Mouse (Mus musculus) embryonic facial prominence, embryonic 13.5 days (tissue): ENCODE measurements around the gene Ttc7b. TPM values are rescaled to one million over a fixed set of nuclear protein-coding genes. Genes with fewer than 3 reads are reported as not detected.

Experiments
- ATAC-seq: fragments of 200-750 bp; cut with Nextera tagmentation; 2 replicates; pipeline ENCODE4 v1.8.0; 2017; ENCODE audit warnings: low read depth; ENCODE audit not compliant: insufficient number of reproducible peaks, insufficient read depth, low FRiP score, low TSS enrichment
- H3K27ac ChIP-seq: fragments of 300-500 bp; sonication (generic); 2 replicates; pipeline ENCODE4 v1.5.1; 2015; ENCODE audit warnings: moderate library complexity, mild to moderate bottlenecking, inconsistent platforms
- H3K27me3 ChIP-seq: fragments of 300-500 bp; sonication (generic); 2 replicates; pipeline ENCODE4 v1.6.1; 2015; ENCODE audit warnings: mild to moderate bottlenecking, inconsistent platforms
- H3K36me3 ChIP-seq: fragments of 300-500 bp; sonication (generic); 2 replicates; pipeline ENCODE4 v1.6.1; 2015; ENCODE audit warnings: mild to moderate bottlenecking, inconsistent platforms
- H3K4me1 ChIP-seq: fragments of 300-500 bp; sonication (generic); 2 replicates; pipeline ENCODE4 v1.6.1; 2015; ENCODE audit warnings: inconsistent platforms
- H3K4me2 ChIP-seq: fragments of 300-500 bp; sonication (generic); 2 replicates; pipeline ENCODE4 v1.6.1; 2015; ENCODE audit warnings: moderate library complexity, mild to moderate bottlenecking, inconsistent platforms
- H3K4me3 ChIP-seq: fragments of 300-500 bp; sonication (generic); 2 replicates; pipeline ENCODE4 v1.5.1; 2015; ENCODE audit warnings: mild to moderate bottlenecking, inconsistent platforms
- H3K9ac ChIP-seq: fragments of 300-500 bp; sonication (generic); 2 replicates; pipeline ENCODE4 v1.6.1; 2015; ENCODE audit warnings: mild to moderate bottlenecking, inconsistent platforms
- H3K9me3 ChIP-seq: fragments of 300-500 bp; sonication (generic); 2 replicates; pipeline ENCODE4 v1.6.1; 2016; ENCODE audit warnings: inconsistent platforms
- WGBS: fragments of 180-500 bp; shearing (Covaris S2); methylation state at CpG from one replicate; pipeline ENCODE4 v1.1.7; 2015; ENCODE audit warnings: mixed read lengths; 5-methylcytosine and 5-hydroxymethylcytosine counted together
- polyA plus RNA-seq: library from polyadenylated mRNA; unstranded; fragments of >200 nt; fragmentation: Nextera tagmentation; extraction: Ambion mirVana; gene quantifications from 2 replicates; pipeline ENCODE4 v1.2.1, GENCODE M21; 2015

Ttc7b gene
- polyA plus RNA-seq, 1 experiment from 2014 or later = 6.0 TPM

DNA sequence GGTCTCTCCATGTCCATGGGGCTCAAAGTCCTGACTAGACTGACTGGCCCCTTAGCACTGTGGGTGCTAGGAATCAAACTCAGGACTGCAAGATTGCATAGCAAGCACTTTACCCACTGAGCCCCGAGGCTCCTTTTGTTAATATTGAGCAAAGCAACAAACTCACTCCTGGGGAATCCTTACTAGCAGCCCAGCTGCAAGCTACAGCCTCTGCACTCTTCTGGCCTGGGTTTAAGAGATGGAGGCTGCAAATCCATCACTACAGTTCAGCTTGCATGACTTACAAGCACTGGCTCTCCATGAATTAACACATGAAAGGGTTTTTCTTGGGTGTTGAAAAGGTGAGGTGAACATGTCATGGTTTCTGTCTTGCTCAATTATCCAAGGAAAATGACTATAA lies 142.8 kb downstream of the Ttc7b start:
- no peak for ATAC-seq
- no peaks in the 10 kb centered on the region for H3K27me3 ChIP-seq
- H3K9me3 ChIP-seq = no peaks in the 10 kb centered on the region
- peaks cover 38% of the 10 kb centered on the region for H3K36me3 ChIP-seq
- no peak overlapping the region for H3K27ac ChIP-seq
- peaks cover 7% of the 10 kb centered on the region for H3K4me1 ChIP-seq
- no peak overlapping the region for H3K4me2 ChIP-seq
- H3K9ac ChIP-seq = no peak overlapping the region
- 51% methylated on average over 1 of the region's 1 CpGs for WGBS
- no peak overlapping the region for H3K4me3 ChIP-seq

DNA sequence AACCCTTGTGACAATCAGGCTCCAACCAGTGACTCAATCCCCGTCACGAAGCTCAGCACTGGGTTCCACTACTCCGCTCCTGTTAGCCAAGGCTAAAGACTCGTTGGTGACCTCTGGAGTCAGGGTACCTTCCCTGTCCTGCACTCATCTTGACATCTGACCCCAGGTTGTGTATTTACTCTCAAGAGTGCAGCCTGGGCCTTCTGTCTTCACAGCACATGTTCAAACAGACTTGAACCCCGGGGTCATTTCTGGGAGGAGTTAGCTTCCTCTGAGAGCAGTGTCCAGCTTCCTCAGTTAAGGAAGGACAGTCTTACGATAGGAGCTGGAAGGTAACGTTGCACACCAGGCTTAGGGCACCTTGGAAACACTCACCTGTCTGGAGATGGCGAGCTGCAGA lies 144.8 kb downstream of the Ttc7b start:
- H3K4me1 ChIP-seq = peaks cover under 1% of the 10 kb centered on the region
- H3K27me3 ChIP-seq = no peaks in the 10 kb centered on the region
- H3K27ac ChIP-seq = no peak overlapping the region
- no peak overlapping the region for H3K4me3 ChIP-seq
- H3K9me3 ChIP-seq = no peaks in the 10 kb centered on the region
- WGBS = 83% methylated on average over 8 of the region's 8 CpGs
- ATAC-seq = no peak
- H3K9ac ChIP-seq = no peak overlapping the region
- peaks cover 47% of the 10 kb centered on the region for H3K36me3 ChIP-seq
- H3K4me2 ChIP-seq = no peak overlapping the region

DNA sequence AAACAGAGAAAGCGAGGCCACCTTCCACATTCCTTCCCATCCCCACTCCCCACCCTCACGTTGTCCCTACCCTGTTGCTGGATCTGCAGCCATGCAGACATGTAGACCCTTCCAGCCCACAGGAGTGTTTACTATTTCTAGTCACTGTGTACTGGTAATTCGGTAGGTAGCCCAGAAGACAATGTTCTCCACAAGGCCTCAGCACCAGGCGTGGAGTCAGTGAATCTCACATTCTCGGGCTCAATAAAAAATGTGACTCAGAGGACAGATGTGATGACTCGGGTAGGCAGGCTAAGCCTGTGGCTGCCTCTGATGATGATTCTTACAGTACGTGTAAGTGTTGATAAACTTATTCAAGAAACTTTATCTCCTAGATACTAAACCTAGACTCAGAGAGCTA lies 147.8 kb downstream of the Ttc7b start:
- H3K36me3 ChIP-seq = peaks cover 63% of the 10 kb centered on the region
- no peak for ATAC-seq
- no peaks in the 10 kb centered on the region for H3K27me3 ChIP-seq

GRCm38 (mm10) chr12:100372015-100372414 lies 148.6 kb downstream of the Ttc7b start:
- Histone ChIP-seq H3K36me3 (peaks cover 64% of the 10 kb centered on the region), H3K27me3 (no peaks in the 10 kb centered on the region)
- WGBS = 75% methylated on average over 4 of the region's 4 CpGs

More for the DNA sequence above, 147.8 kb downstream of the Ttc7b start:
- WGBS = 83% methylated on average over 7 of the region's 7 CpGs
- Histone ChIP-seq H3K4me3 (no peak overlapping the region), H3K4me1 (no peaks in the 10 kb centered on the region), H3K4me2 (no peak overlapping the region), H3K9ac (no peak overlapping the region), H3K27ac (no peak overlapping the region), H3K9me3 (no peaks in the 10 kb centered on the region)

DNA sequence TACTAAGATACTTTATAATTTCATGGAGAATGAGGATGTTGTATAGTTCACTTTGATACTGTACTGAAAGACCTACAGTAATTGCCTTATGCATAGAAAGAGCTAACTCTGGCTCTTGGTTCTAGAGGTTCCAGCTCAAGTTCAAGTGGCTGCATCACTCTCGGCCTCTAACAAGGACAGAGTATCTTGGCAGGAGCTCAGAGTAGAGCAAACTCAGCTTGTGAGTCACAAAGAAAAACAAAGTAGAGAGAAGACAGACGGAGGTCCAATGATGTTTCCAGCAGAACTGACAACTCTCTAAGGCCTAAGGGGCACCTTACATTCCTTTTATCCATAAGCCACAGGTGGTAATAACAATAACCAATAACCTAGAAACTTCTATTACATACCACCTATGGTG lies 150.8 kb downstream of the Ttc7b start:
- H3K27me3 ChIP-seq = no peaks in the 10 kb centered on the region
- no peak overlapping the region for H3K4me3 ChIP-seq
- H3K9ac ChIP-seq = no peak overlapping the region
- no peak for ATAC-seq
- H3K4me1 ChIP-seq = no peaks in the 10 kb centered on the region
- H3K36me3 ChIP-seq = peaks cover 68% of the 10 kb centered on the region
- H3K4me2 ChIP-seq = no peak overlapping the region
- no peaks in the 10 kb centered on the region for H3K9me3 ChIP-seq
- WGBS = 89% methylated on average over 2 of the region's 2 CpGs
- no peak overlapping the region for H3K27ac ChIP-seq

More at GRCm38 (mm10) chr12:100372015-100372414, 148.6 kb downstream of the Ttc7b start:
- Histone ChIP-seq H3K9ac (no peak overlapping the region), H3K9me3 (no peaks in the 10 kb centered on the region), H3K4me2 (no peak overlapping the region), H3K4me1 (no peaks in the 10 kb centered on the region), H3K4me3 (no peak overlapping the region), H3K27ac (no peak overlapping the region)
- ATAC-seq = no peak

DNA sequence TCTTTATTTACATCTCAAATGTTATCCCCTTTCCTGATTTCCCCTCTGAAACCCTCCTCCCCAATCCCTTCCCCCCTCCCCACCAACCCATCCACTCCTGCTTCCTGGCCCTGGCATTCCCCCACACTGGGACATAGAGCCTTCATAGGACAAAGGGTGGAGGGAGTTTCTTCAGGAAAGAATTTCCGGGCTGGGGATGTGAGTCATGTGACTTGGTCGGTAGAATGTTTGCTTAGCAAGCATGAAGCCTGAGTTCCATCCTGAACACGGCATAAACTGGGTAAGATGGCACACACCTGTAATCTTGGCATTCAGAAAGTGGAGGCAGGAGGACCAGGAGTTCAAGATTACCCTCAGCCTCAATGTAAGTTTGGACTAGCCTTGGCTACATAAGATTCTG lies 151.4 kb downstream of the Ttc7b start:
- Histone ChIP-seq H3K27ac (no peak overlapping the region), H3K36me3 (peaks cover 66% of the 10 kb centered on the region)

DNA sequence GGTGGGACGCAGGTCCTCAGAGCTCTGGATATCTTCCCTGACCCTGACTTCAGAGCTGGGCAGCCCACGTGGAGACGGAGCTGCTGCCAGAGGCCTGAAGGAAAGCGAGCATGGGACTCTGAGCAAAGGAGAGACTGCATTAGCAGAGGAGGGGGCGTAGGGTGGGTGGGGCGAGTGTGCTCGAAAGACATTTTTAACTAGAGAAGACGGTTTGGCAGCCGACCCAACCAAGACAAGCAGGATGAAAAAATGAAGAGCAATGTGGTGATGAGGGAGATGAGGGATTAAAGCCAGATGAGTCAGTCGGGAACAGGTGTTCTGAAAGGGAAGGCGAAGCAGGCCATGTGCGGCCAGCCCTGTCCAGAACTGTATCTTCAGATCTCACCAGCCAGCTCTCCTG lies 159.3 kb downstream of the Ttc7b start:
- peaks cover 40% of the 10 kb centered on the region for H3K36me3 ChIP-seq
- H3K27ac ChIP-seq = no peak overlapping the region
- H3K9me3 ChIP-seq = no peaks in the 10 kb centered on the region
- 82% methylated on average over 12 of the region's 12 CpGs for WGBS
- no peaks in the 10 kb centered on the region for H3K27me3 ChIP-seq
- H3K4me3 ChIP-seq = no peak overlapping the region
- no peak for ATAC-seq
- H3K4me2 ChIP-seq = no peak overlapping the region
- no peaks in the 10 kb centered on the region for H3K4me1 ChIP-seq
- no peak overlapping the region for H3K9ac ChIP-seq

More for the DNA sequence above, 151.4 kb downstream of the Ttc7b start:
- H3K4me2 ChIP-seq = no peak overlapping the region
- no peak for ATAC-seq
- H3K4me3 ChIP-seq = no peak overlapping the region
- no peaks in the 10 kb centered on the region for H3K9me3 ChIP-seq
- 66% methylated on average over 3 of the region's 3 CpGs for WGBS
- H3K9ac ChIP-seq = no peak overlapping the region
- H3K4me1 ChIP-seq = no peaks in the 10 kb centered on the region
- no peaks in the 10 kb centered on the region for H3K27me3 ChIP-seq

DNA sequence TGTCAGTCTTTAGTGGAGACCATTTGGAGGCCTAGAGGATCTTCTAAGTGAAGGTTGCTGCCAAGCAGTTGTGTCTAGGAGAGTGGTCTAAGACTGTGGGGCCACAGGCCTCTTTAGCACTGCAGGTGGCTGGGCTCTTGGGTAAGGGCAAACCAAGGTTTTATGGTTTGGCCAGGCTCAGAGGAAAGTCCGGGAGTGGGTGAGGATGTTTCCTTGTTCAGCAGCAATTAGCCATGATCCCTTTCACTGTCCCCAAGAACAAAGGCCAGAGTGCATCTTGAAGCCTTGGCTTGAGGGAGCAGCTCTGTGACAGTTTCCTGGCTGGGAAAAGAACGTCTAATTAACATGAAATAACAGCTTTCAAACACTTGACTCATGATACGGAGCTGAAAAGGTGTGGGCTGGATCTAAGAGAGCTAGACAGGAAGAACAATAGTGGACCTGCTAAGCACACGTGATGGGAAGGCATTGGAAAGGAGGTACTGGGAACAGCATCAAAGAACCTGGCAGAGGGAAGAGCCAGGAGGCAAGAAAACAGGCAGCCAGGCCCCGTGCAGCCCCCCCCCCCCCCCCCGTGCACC lies 162.5 kb downstream of the Ttc7b start:
- Histone ChIP-seq H3K36me3 (peaks cover 33% of the 10 kb centered on the region), H3K4me3 (no peak overlapping the region), H3K9me3 (no peaks in the 10 kb centered on the region), H3K4me2 (no peak overlapping the region), H3K27ac (no peak overlapping the region), H3K27me3 (no peaks in the 10 kb centered on the region), H3K9ac (no peak overlapping the region), H3K4me1 (no peaks in the 10 kb centered on the region)
- ATAC-seq = no peak
- 73% methylated on average over 6 of the region's 6 CpGs for WGBS

DNA sequence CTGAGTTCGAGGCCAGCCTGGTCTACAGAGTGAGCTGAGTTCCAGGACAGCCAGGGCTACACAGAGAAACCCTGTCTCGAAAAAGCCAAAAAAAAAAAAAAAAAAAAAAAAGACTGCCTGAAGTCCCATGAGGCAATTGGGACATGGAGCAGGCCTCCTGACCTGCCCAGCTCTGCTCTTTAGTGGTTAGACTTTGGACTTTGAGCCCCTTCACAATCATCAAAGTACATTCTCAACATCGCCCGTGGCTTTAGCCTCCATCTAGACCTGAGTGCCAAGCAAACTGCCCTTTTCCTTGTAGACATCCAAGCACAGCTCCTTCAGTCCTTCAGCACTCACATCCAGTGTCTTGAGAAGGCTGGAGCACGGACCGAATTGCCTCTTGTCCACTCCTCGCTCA lies 164.2 kb downstream of the Ttc7b start:
- Histone ChIP-seq H3K27me3 (no peaks in the 10 kb centered on the region), H3K4me1 (no peaks in the 10 kb centered on the region), H3K9ac (no peak overlapping the region), H3K9me3 (no peaks in the 10 kb centered on the region), H3K27ac (no peak overlapping the region), H3K36me3 (peaks cover 41% of the 10 kb centered on the region), H3K4me3 (no peak overlapping the region), H3K4me2 (no peak overlapping the region)
- WGBS = 91% methylated on average over 7 of the region's 7 CpGs
- no peak for ATAC-seq

DNA sequence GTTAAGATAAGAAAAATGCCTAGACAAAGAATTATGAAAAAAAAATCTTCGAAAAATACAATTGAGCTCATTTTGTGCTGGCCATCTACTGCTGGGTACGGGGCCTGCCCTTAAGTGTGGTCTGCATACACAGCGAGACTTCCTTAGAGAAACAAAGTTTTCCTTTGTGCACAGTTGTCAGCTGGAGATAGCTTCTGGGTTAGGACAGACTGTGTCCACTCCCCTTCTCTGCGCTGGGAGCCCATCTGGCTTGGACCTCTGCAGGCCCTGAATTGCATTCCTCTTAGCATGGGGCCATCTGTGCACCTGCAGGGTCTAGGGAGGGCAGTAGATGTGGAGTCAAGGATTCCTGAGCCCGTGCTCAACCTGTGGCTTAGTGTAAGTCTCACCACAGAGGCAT lies 165.1 kb downstream of the Ttc7b start:
- no peaks in the 10 kb centered on the region for H3K9me3 ChIP-seq
- H3K4me3 ChIP-seq = no peak overlapping the region
- H3K27me3 ChIP-seq = no peaks in the 10 kb centered on the region
- H3K27ac ChIP-seq = no peak overlapping the region
- WGBS = 65% methylated on average over 5 of the region's 5 CpGs
- no peak for ATAC-seq
- H3K4me2 ChIP-seq = no peak overlapping the region
- H3K9ac ChIP-seq = no peak overlapping the region
- H3K4me1 ChIP-seq = no peaks in the 10 kb centered on the region
- H3K36me3 ChIP-seq = peaks cover 39% of the 10 kb centered on the region

DNA sequence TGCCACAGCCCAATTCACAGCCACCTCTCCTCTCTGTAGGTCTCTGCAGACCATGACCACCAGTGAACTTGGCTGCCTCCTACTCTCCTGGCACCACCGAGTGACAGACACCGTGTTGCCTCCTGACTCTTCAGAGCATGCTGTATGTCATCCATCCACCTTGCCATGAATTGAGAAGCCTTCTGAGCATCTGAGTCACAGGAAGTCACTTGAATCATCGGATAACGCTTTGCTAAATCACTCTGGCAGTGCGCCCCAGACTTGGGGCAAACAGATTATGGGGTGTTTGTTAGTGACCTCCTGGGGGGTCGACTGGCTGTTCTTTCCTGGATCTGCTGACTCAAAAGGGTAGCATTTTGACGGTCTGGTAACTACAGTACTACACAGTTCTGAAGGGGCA lies 166.7 kb downstream of the Ttc7b start:
- Histone ChIP-seq H3K36me3 (peaks cover 36% of the 10 kb centered on the region), H3K27me3 (no peaks in the 10 kb centered on the region), H3K4me1 (no peaks in the 10 kb centered on the region), H3K27ac (no peak overlapping the region), H3K4me2 (no peak overlapping the region), H3K9me3 (no peaks in the 10 kb centered on the region), H3K4me3 (no peak overlapping the region), H3K9ac (no peak overlapping the region)
- no peak for ATAC-seq
- WGBS = 79% methylated on average over 7 of the region's 7 CpGs

DNA sequence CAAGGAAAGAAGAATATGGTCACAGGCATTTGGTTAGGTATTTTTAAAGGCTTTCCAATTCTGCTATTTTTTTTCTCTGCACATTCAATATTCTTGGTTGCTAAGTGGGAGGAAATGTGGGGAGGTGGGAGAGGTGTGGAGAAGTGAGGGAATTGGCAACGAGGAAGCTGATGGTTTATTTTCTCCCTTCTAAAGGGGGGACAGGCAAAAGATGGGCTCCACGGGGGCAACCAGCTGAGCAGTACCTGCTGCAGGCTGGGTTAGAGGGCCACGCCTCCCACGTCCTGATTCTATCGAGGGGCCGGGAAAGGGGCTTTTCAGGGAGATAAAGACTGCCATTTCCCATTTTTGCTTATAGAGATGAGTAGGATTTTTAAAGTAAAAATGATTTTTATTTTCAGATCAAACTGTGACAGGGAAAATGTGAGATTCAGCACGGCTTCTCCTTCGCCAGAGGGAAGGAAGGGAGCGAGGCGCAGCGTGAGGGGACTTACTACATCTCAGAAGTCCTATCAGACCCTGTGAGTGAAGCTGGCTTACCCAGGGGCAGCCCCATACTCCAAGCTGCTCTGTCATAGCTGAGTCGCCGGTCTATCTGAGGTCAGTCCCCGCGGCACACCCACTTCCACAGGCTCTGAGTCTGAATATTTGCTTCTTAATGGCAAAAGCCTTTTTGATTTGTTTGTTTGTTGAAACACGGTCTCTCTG lies 167.4 kb downstream of the Ttc7b start:
- H3K36me3 ChIP-seq = peaks cover 36% of the 10 kb centered on the region
- no peak overlapping the region for H3K4me3 ChIP-seq
- H3K4me1 ChIP-seq = no peaks in the 10 kb centered on the region
- H3K9ac ChIP-seq = no peak overlapping the region
- no peaks in the 10 kb centered on the region for H3K9me3 ChIP-seq
- ATAC-seq = no peak
- H3K27ac ChIP-seq = no peak overlapping the region
- 80% methylated on average over 16 of the region's 16 CpGs for WGBS
- no peak overlapping the region for H3K4me2 ChIP-seq
- H3K27me3 ChIP-seq = no peaks in the 10 kb centered on the region
